Mouse (Mus musculus): ENCODE measurements around the gene Vsx2. TPM values are rescaled to one million over a fixed set of nuclear protein-coding genes. Genes with fewer than 3 reads are reported as not detected.
A peak's percentile ranks its signal among the peaks of the same experiment; 100 is the strongest.

The Vsx2 gene
- polyA plus RNA-seq, 1 experiment from 2014 or later, result not detected

- H3K4me3 ChIP-seq, result peak within 1 kb of the TSS; percentile 66
- peak; percentile 99 for ATAC-seq
- H3K9me3 ChIP-seq (replicated peaks), result no peaks in the 10 kb centered on the region
- H3K27me3 ChIP-seq (replicated peaks), result no peaks in the 10 kb centered on the region
- H3K4me1 ChIP-seq, result peaks cover 7% of the 10 kb centered on the region
- H3K36me3 ChIP-seq, result 0 out of 2 replicates have a peak, but pooled peaks cover 4% of the 10 kb centered on the region
- peak within 1 kb of the TSS; percentile 87 for H3K4me2 ChIP-seq
- H3K9ac ChIP-seq, result peak within 1 kb of the TSS; percentile 80
- peak within 1 kb of the TSS; percentile 57; the same call in 1 of the 2 replicates for H3K27ac ChIP-seq
- WGBS (ENCODE audit: insufficient replicate concordance), result under 1% methylated on average over 34 of the region's 34 CpGs
Observed at GRCm38 (mm10) chr12:84616977-84617630, 47.5 kb downstream of the Vsx2 start, which contains the start of gene Abcd4. Gene Abcd4, minus strand, starts transcription at chr12:84617413.

GRCm38 (mm10) chr12:84617663-84618062, 48.1 kb downstream of the Vsx2 start:
- peaks cover 7% of the 10 kb centered on the region for H3K4me1 ChIP-seq
- ATAC-seq, result peak; percentile 51
- H3K4me3 ChIP-seq, result peak overlapping the region; percentile 66
- H3K36me3 ChIP-seq, result 0 out of 2 replicates have a peak, but pooled peaks cover 4% of the 10 kb centered on the region
- no peaks in the 10 kb centered on the region for H3K9me3 ChIP-seq (replicated peaks)
- peak overlapping the region; percentile 87 for H3K4me2 ChIP-seq
- H3K9ac ChIP-seq, result peak overlapping the region; percentile 80
- H3K27ac ChIP-seq, result peak overlapping the region; percentile 57; the same call in 1 of the 2 replicates
- WGBS (ENCODE audit: insufficient replicate concordance), result 9% methylated on average over 10 of the region's 10 CpGs
- 0 out of 2 replicates have a peak, but pooled peaks cover 1% of the 10 kb centered on the region for H3K27me3 ChIP-seq (replicated peaks)

DNA sequence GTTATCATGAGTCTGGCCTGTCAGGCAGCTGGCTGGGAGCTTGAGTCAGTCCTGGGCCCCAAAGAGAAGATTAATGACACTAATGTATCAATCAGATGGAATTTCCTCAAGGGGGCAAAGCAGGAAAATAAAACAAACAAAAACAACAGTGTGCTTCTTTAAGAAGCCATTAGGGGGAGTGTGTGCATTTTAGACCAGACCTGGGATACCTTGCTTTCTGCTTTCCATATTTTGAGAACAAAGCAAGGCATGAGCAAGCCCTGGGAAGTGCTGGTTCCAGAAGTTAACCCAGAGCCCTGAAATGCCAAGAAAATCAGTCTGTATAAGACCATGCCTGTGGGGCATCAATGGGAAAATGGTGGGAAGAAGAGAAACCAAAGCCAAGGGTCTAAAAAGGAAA, 51.4 kb downstream of the Vsx2 start:
- Histone ChIP-seq H3K4me2 (no peak overlapping the region), H3K9me3 (replicated peaks) (no peaks in the 10 kb centered on the region), H3K27ac (no peak overlapping the region), H3K4me3 (no peak overlapping the region), H3K4me1 (peaks cover 7% of the 10 kb centered on the region), H3K9ac (no peak overlapping the region), H3K27me3 (replicated peaks) (peaks cover 32% of the 10 kb centered on the region), H3K36me3 (no peaks in the 10 kb centered on the region)
- no peak for ATAC-seq

DNA sequence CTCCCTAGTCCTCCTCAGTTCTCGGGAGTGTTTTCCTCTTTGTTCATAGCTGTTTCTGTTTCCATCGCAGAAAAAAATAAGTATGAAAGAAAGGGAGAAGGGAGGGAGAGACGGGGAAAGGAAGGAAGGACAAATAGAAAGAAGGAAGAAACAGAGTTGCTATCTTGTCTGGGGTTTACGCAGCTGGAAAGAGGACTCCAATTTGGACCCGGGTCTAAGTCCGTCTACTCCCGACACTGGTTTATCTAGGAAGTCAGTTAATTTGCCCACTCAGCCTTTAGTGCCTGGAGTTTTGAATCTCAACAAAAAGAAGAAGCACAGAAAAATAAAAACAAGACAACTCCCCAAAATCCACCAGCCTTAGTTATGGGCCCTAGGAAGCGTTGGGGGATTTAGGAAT, 55.0 kb downstream of the Vsx2 start:
- no peak overlapping the region for H3K4me3 ChIP-seq
- H3K36me3 ChIP-seq, result no peaks in the 10 kb centered on the region
- ATAC-seq, result no peak
- no peak overlapping the region for H3K4me2 ChIP-seq
- H3K27me3 ChIP-seq (replicated peaks), result peaks cover 40% of the 10 kb centered on the region
- H3K4me1 ChIP-seq, result no peaks in the 10 kb centered on the region
- no peak overlapping the region for H3K9ac ChIP-seq
- WGBS (ENCODE audit: insufficient replicate concordance), result 24% methylated on average over 8 of the region's 8 CpGs
- no peaks in the 10 kb centered on the region for H3K9me3 ChIP-seq (replicated peaks)
- no peak overlapping the region for H3K27ac ChIP-seq

DNA sequence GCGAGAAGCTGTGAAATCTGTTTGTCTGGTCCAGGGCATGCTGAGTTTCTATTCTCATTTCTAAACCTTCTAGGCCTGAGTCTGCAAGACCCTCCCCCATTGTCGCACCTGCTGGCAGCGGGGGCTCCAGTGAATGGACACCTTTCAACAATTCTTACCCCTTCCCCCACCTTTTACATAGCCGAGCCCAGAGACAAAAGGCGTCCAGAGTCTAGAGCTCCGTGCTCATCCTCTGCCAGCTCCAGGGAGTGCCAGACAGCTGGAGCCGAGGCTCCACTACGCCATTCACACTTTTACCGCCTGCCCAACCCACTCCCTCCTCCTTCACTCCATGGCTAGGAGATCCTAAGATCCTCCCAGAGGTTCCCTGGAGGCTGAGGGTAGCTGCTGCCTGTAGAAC, 55.6 kb downstream of the Vsx2 start:
- Histone ChIP-seq H3K4me3 (no peak overlapping the region), H3K27ac (no peak overlapping the region), H3K4me2 (no peak overlapping the region), H3K27me3 (replicated peaks) (peaks cover 42% of the 10 kb centered on the region), H3K9ac (no peak overlapping the region), H3K4me1 (no peaks in the 10 kb centered on the region), H3K36me3 (no peaks in the 10 kb centered on the region), H3K9me3 (replicated peaks) (no peaks in the 10 kb centered on the region)
- WGBS (ENCODE audit: insufficient replicate concordance), result 15% methylated on average over 9 of the region's 9 CpGs
- ATAC-seq, result no peak

- no peaks in the 10 kb centered on the region for H3K36me3 ChIP-seq
- no peaks in the 10 kb centered on the region for H3K9me3 ChIP-seq (replicated peaks)
- peaks cover 24% of the 10 kb centered on the region; the same call in 1 of the 2 replicates for H3K27me3 ChIP-seq (replicated peaks)
- no peak overlapping the region for H3K4me3 ChIP-seq
- no peak for ATAC-seq
- WGBS (ENCODE audit: insufficient replicate concordance), result 44% methylated on average over 3 of the region's 3 CpGs
- H3K27ac ChIP-seq, result no peak overlapping the region
- H3K4me2 ChIP-seq, result no peak overlapping the region
- no peak overlapping the region for H3K9ac ChIP-seq
- H3K4me1 ChIP-seq, result no peaks in the 10 kb centered on the region
Observed at GRCm38 (mm10) chr12:84631867-84632266, 62.3 kb downstream of the Vsx2 start.

GRCm38 (mm10) chr12:84640253-84640652, 70.7 kb downstream of the Vsx2 start:
- Histone ChIP-seq H3K4me3 (no peak overlapping the region), H3K4me1 (no peaks in the 10 kb centered on the region; the same call in 1 of the 2 replicates), H3K27me3 (replicated peaks) (peaks cover 59% of the 10 kb centered on the region), H3K9ac (no peak overlapping the region), H3K4me2 (no peak overlapping the region), H3K27ac (no peak overlapping the region), H3K9me3 (replicated peaks) (no peaks in the 10 kb centered on the region), H3K36me3 (no peaks in the 10 kb centered on the region)
- no peak for ATAC-seq
- WGBS (ENCODE audit: insufficient replicate concordance), result 14% methylated on average over 6 of the region's 6 CpGs

- Histone ChIP-seq H3K4me2 (peak within 1 kb of the TSS; percentile 14; the same call in 1 of the 2 replicates), H3K27me3 (replicated peaks) (peaks cover 61% of the 10 kb centered on the region), H3K9me3 (replicated peaks) (no peaks in the 10 kb centered on the region), H3K4me1 (no peaks in the 10 kb centered on the region; the same call in 1 of the 2 replicates), H3K27ac (no peak within 1 kb of the TSS), H3K4me3 (no peak within 1 kb of the TSS), H3K36me3 (no peaks in the 10 kb centered on the region), H3K9ac (no peak within 1 kb of the TSS)
- WGBS (ENCODE audit: insufficient replicate concordance), result 3% methylated on average over 9 of the region's 9 CpGs
- ATAC-seq, result no peak
Observed at GRCm38 (mm10) chr12:84640654-84641053, 71.1 kb downstream of the Vsx2 start, which contains the start of gene Vrtn. Gene Vrtn, plus strand, starts transcription at chr12:84641019.

Other genes starting within 250 kb of the Vsx2 start
- gene Coq6, start 208.1 kb upstream of the Vsx2 start, polyA plus RNA-seq (2016; fragmentation: Nextera tagmentation; extraction: Ambion mirVana), result 31.9 and 34.1 TPM in 2 replicates
- gene Fam161b, start 207.9 kb upstream of the Vsx2 start, polyA plus RNA-seq (2016; fragmentation: Nextera tagmentation; extraction: Ambion mirVana), result 2.3 and 2.4 TPM in 2 replicates
- 11.5 and 12.0 TPM in 2 replicates for gene Entpd5, start 160.7 kb upstream of the Vsx2 start, polyA plus RNA-seq (2016; fragmentation: Nextera tagmentation; extraction: Ambion mirVana)
- gene Bbof1, start 160.7 kb upstream of the Vsx2 start, polyA plus RNA-seq (2016; fragmentation: Nextera tagmentation; extraction: Ambion mirVana), result 0.51 and 0.78 TPM in 2 replicates
- gene Rnf113a2, start 152.6 kb upstream of the Vsx2 start, polyA plus RNA-seq (2016; fragmentation: Nextera tagmentation; extraction: Ambion mirVana), result 17.7 and 18.2 TPM in 2 replicates
- gene Aldh6a1, start 118.8 kb upstream of the Vsx2 start, polyA plus RNA-seq (2016; fragmentation: Nextera tagmentation; extraction: Ambion mirVana), result 17.4 and 17.9 TPM in 2 replicates
- 15.3 and 15.5 TPM in 2 replicates for gene Lin52, start 118.3 kb upstream of the Vsx2 start, polyA plus RNA-seq (2016; fragmentation: Nextera tagmentation; extraction: Ambion mirVana)
- 5.6 and 5.9 TPM in 2 replicates for gene Abcd4, start 47.7 kb downstream of the Vsx2 start, polyA plus RNA-seq (2016; fragmentation: Nextera tagmentation; extraction: Ambion mirVana)
- gene Vrtn, start 71.3 kb downstream of the Vsx2 start, polyA plus RNA-seq (2016; fragmentation: Nextera tagmentation; extraction: Ambion mirVana), result not detected in 2 replicates
- not detected in 2 replicates for gene Syndig1l, start 129.1 kb downstream of the Vsx2 start, polyA plus RNA-seq (2016; fragmentation: Nextera tagmentation; extraction: Ambion mirVana)
- 23.6 and 24.0 TPM in 2 replicates for gene Npc2, start 203.4 kb downstream of the Vsx2 start, polyA plus RNA-seq (2016; fragmentation: Nextera tagmentation; extraction: Ambion mirVana)
- gene Isca2, start 203.5 kb downstream of the Vsx2 start, polyA plus RNA-seq (2016; fragmentation: Nextera tagmentation; extraction: Ambion mirVana), result 116 and 123 TPM in 2 replicates